Comparison of ENCODE assay signal across 24 mouse cellular contexts in genomic region chr5:9938746-9939145, GRCm38 (mm10).
"Had no signal": no experiment of that assay in that cellular context is flagged by ENCODE, and none has a peak within 500 bp of the region (broad histone marks: within the 10 kb centered on the region; RNA-seq: fewer than 3 reads in every experiment).

No protein-coding gene starts in this region.

- H3K4me1 ChIP-seq: heart, embryonic 13.5 days; heart, embryonic 15.5 days; limb, embryonic 10.5 days; limb, embryonic 12.5 days; liver, embryonic 13.5 days had no signal

- DNase-seq: gastrocnemius, postnatal 14 days; gastrocnemius, postnatal 36 days; heart, adult 11 months; heart, adult 2 months; heart, postnatal 14 days; heart, postnatal 36 days; kidney, adult 18-20 months; kidney, adult 8-10 months; kidney, postnatal 10 days; kidney, postnatal 25 days; kidney, postnatal 4 days; liver; liver, embryonic 13.5 days had no signal

- H3K4me3 ChIP-seq: heart, adult 2 months; heart, embryonic 13.5 days; heart, embryonic 15.5 days; layer of hippocampus, adult 2 months; left cerebral cortex, adult 2 months; limb, embryonic 10.5 days; limb, embryonic 12.5 days; liver, embryonic 13.5 days had no signal

- H3K9ac ChIP-seq: heart, embryonic 13.5 days; heart, embryonic 15.5 days; hindbrain, embryonic 14.5 days; limb, embryonic 12.5 days; liver, embryonic 13.5 days had no signal

- ATAC-seq: hindbrain, embryonic 16.5 days; intestine, postnatal 0 days had no signal

- H3K27ac ChIP-seq: heart, adult 2 months; heart, embryonic 13.5 days; heart, embryonic 15.5 days; hindbrain, embryonic 14.5 days; layer of hippocampus, adult 2 months; left cerebral cortex, adult 2 months; limb, embryonic 10.5 days; limb, embryonic 12.5 days; liver, embryonic 13.5 days had no signal

- H3K4me2 ChIP-seq: heart, embryonic 11.5 days; heart, embryonic 13.5 days; heart, embryonic 15.5 days; hindbrain, embryonic 14.5 days; limb, embryonic 12.5 days; liver, embryonic 11.5 days; liver, embryonic 13.5 days had no signal

- H3K9me3 ChIP-seq: heart, embryonic 13.5 days; heart, embryonic 15.5 days; limb, embryonic 10.5 days; limb, embryonic 12.5 days; liver, embryonic 13.5 days had no signal

- H3K36me3 ChIP-seq: heart, embryonic 13.5 days; heart, embryonic 15.5 days; limb, embryonic 10.5 days; limb, embryonic 12.5 days; liver, embryonic 13.5 days had no signal

- H3K27me3 ChIP-seq: heart, embryonic 13.5 days; heart, embryonic 15.5 days; limb, embryonic 12.5 days; liver, embryonic 13.5 days had no signal
